Comparison of ENCODE assay signal across 8 mouse cellular contexts in genomic region chr16:93711411-93712188, GRCm38 (mm10). TPM values are rescaled to one million over a fixed set of nuclear protein-coding genes. Genes with fewer than 3 reads are reported as not detected.
DNase-seq lines count a peak whose midpoint lies in the region; ATAC-seq lines count a peak whose summit lies in the region.

Gene Dop1b, plus strand, starts transcription at chr16:93711904.

- peak; percentile 97 for DNase-seq in R1 (ENCODE audit: low read depth, low spot score)
- DNase-seq in cerebellum, postnatal 25 days = peak; percentile 99 to 100
- peak; percentile 96 to 97 for DNase-seq in frontal cortex, postnatal 25 days (ENCODE audit: low spot score in 2 of 2)
- DNase-seq in hindbrain, embryonic 14.5 days (ENCODE audit: low spot score) = peak; percentile 99
- DNase-seq in layer of hippocampus, postnatal 36 days = peak; percentile 98
- peak; percentile 99 for DNase-seq in lung, postnatal 36 days
- DNase-seq in retina, postnatal 1 day = peak; percentile 98
- peak; percentile 99 for DNase-seq in urinary bladder, adult 18-20 months (ENCODE audit: low spot score in 2 of 2)

- H3K4me3 ChIP-seq in hindbrain, embryonic 14.5 days (replicated peaks; ENCODE audit: low read length) = peak within 1 kb of the TSS; percentile 83

- H3K9me3 ChIP-seq in hindbrain, embryonic 14.5 days (ENCODE audit: control insufficient read depth, low read length) = no peaks in the 10 kb centered on the region

- H3K27me3 ChIP-seq in hindbrain, embryonic 14.5 days (ENCODE audit: control insufficient read depth, insufficient read depth, low read length) = peaks cover 12% of the 10 kb centered on the region

- H3K9ac ChIP-seq in hindbrain, embryonic 14.5 days = peak within 1 kb of the TSS; percentile 89

- H3K36me3 ChIP-seq in hindbrain, embryonic 14.5 days (replicated peaks; ENCODE audit: control insufficient read depth, insufficient read depth) = peaks cover 7% of the 10 kb centered on the region; the same call in 1 of the 2 replicates

- peak within 1 kb of the TSS; percentile 82 for H3K27ac ChIP-seq in hindbrain, embryonic 14.5 days

- H3K4me1 ChIP-seq in hindbrain, embryonic 14.5 days (replicated peaks; ENCODE audit: control insufficient read depth, insufficient read depth, low read length) = peaks cover 6% of the 10 kb centered on the region; the same call in 1 of the 2 replicates

- H3K4me2 ChIP-seq in hindbrain, embryonic 14.5 days (replicated peaks) = peak within 1 kb of the TSS; percentile 71

- under 1% methylated on average over 75 of the region's 77 CpGs for WGBS in hindbrain, embryonic 14.5 days

- ATAC-seq in hindbrain, embryonic 14.5 days (ENCODE audit: low FRiP score) = peak; percentile 90

RNA-seq across cellular contexts. Expression of gene Dop1b, which starts in this region (rescaled TPM):
- polyA plus RNA-seq in hindbrain, embryonic 14.5 days (2014; fragmentation: Nextera tagmentation; extraction: Ambion mirVana) = 41.8 and 43.2 TPM in 2 replicates
- 100 to 1,000 TPM; 104 to 114 TPM for total RNA-seq in layer of hippocampus, postnatal 36 days (2021)

Comparison
In these comparisons a context has a peak if more than half of its experiments do, and no peak if none do; other contexts are left out.
1. Peak in every context shown above with its lines: DNase-seq, ATAC-seq, H3K4me3 ChIP-seq and H3K27ac ChIP-seq.